Mouse (Mus musculus) limb, embryonic 11.5 days (tissue): Measurements from ENCODE around the gene Mrpl17. TPM values are rescaled to one million over a fixed set of nuclear protein-coding genes. Genes with fewer than 3 reads are reported as not detected.
A peak's percentile ranks its signal among the peaks of the same experiment; 100 is the strongest.

Experiments
- ATAC-seq: fragments of 200-750 bp; cut with Nextera tagmentation; 2 replicates; pipeline ENCODE4 v1.8.0; 2017; ENCODE audit warnings: low read depth; ENCODE audit not compliant: insufficient number of reproducible peaks, low FRiP score, low TSS enrichment
- DNase-seq: peaks from one replicate; pipeline ENCODE4 v3.0.0-alpha.2; 2015; ENCODE audit warnings: low spot score
- H3K27ac ChIP-seq: fragments of 300-500 bp; sonication (generic); replicated peaks from 2 replicates; pipeline ENCODE4 v1.5.1; 2014; ENCODE audit warnings: low read depth, mild to moderate bottlenecking, low read length
- H3K27me3 ChIP-seq: fragments of 300-500 bp; sonication (generic); 2 replicates; pipeline ENCODE4 v1.6.1; 2014; ENCODE audit warnings: mild to moderate bottlenecking, low read length, mixed read lengths; ENCODE audit not compliant: control insufficient read depth, insufficient read depth
- H3K36me3 ChIP-seq: fragments of 300-500 bp; sonication (generic); 2 replicates; pipeline ENCODE4 v1.6.1; 2014; ENCODE audit warnings: mild to moderate bottlenecking, low read length, moderate library complexity, mixed read lengths; ENCODE audit not compliant: control insufficient read depth, insufficient read depth
- H3K4me1 ChIP-seq: fragments of 300-500 bp; sonication (generic); 2 replicates; pipeline ENCODE4 v1.6.1; 2014; ENCODE audit warnings: low read length, mixed read lengths; ENCODE audit not compliant: control insufficient read depth, insufficient read depth
- H3K4me2 ChIP-seq: fragments of 300-500 bp; sonication (generic); 2 replicates; pipeline ENCODE4 v1.6.1; 2014; ENCODE audit warnings: low read depth, mild to moderate bottlenecking, moderate library complexity; ENCODE audit not compliant: severe bottlenecking
- H3K4me3 ChIP-seq: fragments of 300-500 bp; sonication (generic); 2 replicates; pipeline ENCODE4 v1.5.1; 2014; ENCODE audit warnings: low read depth, low read length
- H3K9ac ChIP-seq: fragments of 300-500 bp; sonication (generic); 2 replicates; pipeline ENCODE4 v1.6.1; 2014; ENCODE audit warnings: mild to moderate bottlenecking, low read length
- H3K9me3 ChIP-seq: fragments of 300-500 bp; sonication (generic); 2 replicates; pipeline ENCODE4 v1.6.1; 2016; ENCODE audit warnings: low read length; ENCODE audit not compliant: control insufficient read depth
- WGBS: fragments of 180-500 bp; shearing (Covaris S2); extraction: QIAGEN DNeasy Blood & Tissue Kit; methylation state at CpG from one replicate; pipeline ENCODE4 v1.1.7; 2014; 5-methylcytosine and 5-hydroxymethylcytosine counted together
- polyA plus RNA-seq: library from polyadenylated mRNA; unstranded; fragments of >200 nt; fragmentation: Nextera tagmentation; extraction: Ambion mirVana; gene quantifications from 2 replicates; pipeline ENCODE4 v1.2.1, GENCODE M21; 2014

Gene Mrpl17
- polyA plus RNA-seq, 1 experiment from 2014 or later = 319 TPM

- DNase-seq (no peak), ATAC-seq (no peak)
- Histone ChIP-seq H3K36me3 (no peaks in the 10 kb centered on the region), H3K27me3 (no peaks in the 10 kb centered on the region), H3K4me2 (no peak overlapping the region), H3K4me3 (no peak overlapping the region), H3K9ac (no peak overlapping the region), H3K9me3 (no peaks in the 10 kb centered on the region), H3K4me1 (no peaks in the 10 kb centered on the region), H3K27ac (no peak overlapping the region)
- WGBS = 28% methylated on average over 7 of the region's 7 CpGs
These were observed 15.0 kb downstream of the Mrpl17 start for GRCm38 (mm10) chr7:105795759-105796366.

DNA sequence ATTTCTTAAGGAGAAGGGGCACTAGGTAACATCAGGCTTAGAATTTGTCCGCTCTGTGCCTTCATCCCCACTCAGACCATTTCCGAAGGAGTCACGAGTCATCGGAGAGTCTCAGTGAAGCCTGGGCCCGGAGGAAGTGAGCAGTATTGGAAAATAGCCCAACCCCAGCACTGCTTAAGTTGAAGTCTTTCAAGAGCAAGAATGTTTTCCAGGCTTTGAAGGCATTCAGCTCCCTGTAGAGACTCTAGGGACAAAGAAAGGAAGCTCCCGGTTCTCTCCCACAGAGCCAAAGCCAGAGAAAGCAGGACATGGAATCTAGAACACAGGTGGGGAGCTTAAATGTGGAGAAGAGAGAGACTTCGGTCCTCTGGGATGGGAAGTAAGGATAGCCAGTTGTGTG lies 17.2 kb downstream of the Mrpl17 start:
- DNase-seq = no peak
- Histone ChIP-seq H3K9ac (no peak overlapping the region), H3K4me2 (no peak overlapping the region), H3K36me3 (no peaks in the 10 kb centered on the region), H3K9me3 (no peaks in the 10 kb centered on the region), H3K27ac (no peak overlapping the region), H3K27me3 (no peaks in the 10 kb centered on the region), H3K4me3 (no peak overlapping the region), H3K4me1 (no peaks in the 10 kb centered on the region)
- 85% methylated on average over 7 of the region's 7 CpGs for WGBS
- ATAC-seq = no peak

GRCm38 (mm10) chr7:105791147-105791546 lies 19.8 kb downstream of the Mrpl17 start:
- no peaks in the 10 kb centered on the region for H3K36me3 ChIP-seq
- H3K4me1 ChIP-seq = peaks cover 4% of the 10 kb centered on the region; the same call in 1 of the 2 replicates
- WGBS = 81% methylated on average over 1 of the region's 1 CpGs
- DNase-seq (no peak), ATAC-seq (no peak)
- H3K9me3 ChIP-seq = no peaks in the 10 kb centered on the region
- no peak overlapping the region for H3K9ac ChIP-seq
- no peaks in the 10 kb centered on the region for H3K27me3 ChIP-seq
- no peak overlapping the region for H3K4me2 ChIP-seq
- no peak overlapping the region for H3K27ac ChIP-seq
- H3K4me3 ChIP-seq = no peak overlapping the region

GRCm38 (mm10) chr7:105787285-105788140 lies 23.4 kb downstream of the Mrpl17 start, which contains the start of gene Dchs1:
Gene Dchs1, minus strand, starts transcription at chr7:105787654.
- DNase-seq = peak; percentile 72
- ATAC-seq = peak; percentile 74
- H3K4me1 ChIP-seq = peaks cover 20% of the 10 kb centered on the region

DNA sequence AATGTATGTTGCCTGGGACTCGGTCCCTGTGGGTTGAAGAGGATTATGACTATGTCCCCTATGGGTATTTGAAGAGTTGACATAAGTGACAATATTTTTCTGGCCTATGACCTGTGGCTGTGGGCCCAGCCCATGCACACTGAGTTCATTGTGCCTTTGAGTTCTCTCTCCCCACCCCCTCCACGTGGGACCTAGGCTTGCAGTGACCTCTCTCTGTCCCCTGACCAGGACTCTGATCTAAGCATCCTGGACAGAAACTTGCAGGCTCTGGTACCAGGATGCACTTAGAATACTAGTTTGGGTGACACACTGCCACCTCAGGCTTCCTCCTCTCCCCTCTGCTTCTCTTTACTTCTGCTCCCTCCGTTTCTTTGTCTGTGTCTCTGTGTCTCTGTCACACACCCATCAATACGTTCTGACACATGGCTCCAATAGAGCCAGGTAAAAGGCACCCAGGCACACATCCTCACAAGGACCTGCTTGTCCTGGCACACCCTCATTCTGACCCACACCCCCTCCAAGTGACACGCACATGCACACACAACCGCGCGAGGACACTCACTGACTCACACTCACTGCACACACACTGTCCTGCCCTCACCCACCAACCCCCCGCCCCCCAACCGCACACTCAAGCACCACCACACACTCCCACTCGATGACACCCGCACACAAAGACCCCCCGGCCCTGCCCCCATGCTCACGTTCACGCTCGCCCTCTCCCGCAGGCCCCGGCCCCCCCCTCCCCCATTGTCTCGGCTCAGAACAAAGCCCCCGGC lies 24.2 kb downstream of the Mrpl17 start:
- peak overlapping the region; percentile 76 for H3K27ac ChIP-seq
- no peaks in the 10 kb centered on the region; the same call in 1 of the 2 replicates for H3K36me3 ChIP-seq
- no peaks in the 10 kb centered on the region for H3K9me3 ChIP-seq
- H3K9ac ChIP-seq = peak overlapping the region; percentile 93
- ATAC-seq (peak; percentile 71), DNase-seq (peak; percentile 38)
- H3K4me2 ChIP-seq = peak overlapping the region; percentile 70
- peak overlapping the region; percentile 76 for H3K4me3 ChIP-seq
- H3K27me3 ChIP-seq = no peaks in the 10 kb centered on the region
- peaks cover 20% of the 10 kb centered on the region for H3K4me1 ChIP-seq
- 5% methylated on average over 20 of the region's 20 CpGs for WGBS

More at GRCm38 (mm10) chr7:105787285-105788140, 23.4 kb downstream of the Mrpl17 start, which contains the start of gene Dchs1:
- H3K4me2 ChIP-seq = peak within 1 kb of the TSS; percentile 70
- peak within 1 kb of the TSS; percentile 76 for H3K27ac ChIP-seq
- H3K9ac ChIP-seq = peak within 1 kb of the TSS; percentile 93
- no peaks in the 10 kb centered on the region for H3K9me3 ChIP-seq
- H3K4me3 ChIP-seq = peak within 1 kb of the TSS; percentile 76
- no peaks in the 10 kb centered on the region for H3K27me3 ChIP-seq
- no peaks in the 10 kb centered on the region; the same call in 1 of the 2 replicates for H3K36me3 ChIP-seq
- under 1% methylated on average over 59 of the region's 97 CpGs for WGBS

DNA sequence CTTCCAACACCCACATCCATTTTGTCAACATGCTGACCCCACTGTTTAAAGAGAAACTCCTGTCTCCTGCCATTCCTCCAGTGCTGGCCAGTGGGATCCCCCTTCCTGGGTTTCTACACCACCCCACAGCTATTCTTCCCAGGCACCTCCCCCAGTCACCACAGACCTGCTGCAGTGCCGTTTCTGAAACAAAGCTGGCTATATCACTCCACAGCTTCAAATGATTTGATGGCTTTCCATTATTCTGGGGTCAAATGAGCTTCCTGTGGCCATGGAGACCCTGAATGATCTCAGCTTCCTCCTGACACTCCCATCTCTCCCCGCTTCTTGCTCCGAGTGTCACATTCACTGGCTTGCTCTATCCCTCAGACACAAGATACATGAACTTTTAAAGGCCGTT lies 26.3 kb downstream of the Mrpl17 start:
- H3K9ac ChIP-seq = no peak overlapping the region
- H3K9me3 ChIP-seq = no peaks in the 10 kb centered on the region
- peak overlapping the region; percentile 15; the same call in 1 of the 2 replicates for H3K4me2 ChIP-seq
- peak; percentile 20 for DNase-seq
- no peaks in the 10 kb centered on the region; the same call in 1 of the 2 replicates for H3K36me3 ChIP-seq
- no peak overlapping the region for H3K27ac ChIP-seq
- no peak for ATAC-seq
- H3K4me3 ChIP-seq = peak overlapping the region; percentile 7; the same call in 1 of the 2 replicates
- H3K4me1 ChIP-seq = peaks cover 20% of the 10 kb centered on the region
- 45% methylated on average over 4 of the region's 4 CpGs for WGBS
- H3K27me3 ChIP-seq = no peaks in the 10 kb centered on the region

GRCm38 (mm10) chr7:105783861-105784260 lies 27.0 kb downstream of the Mrpl17 start:
- Histone ChIP-seq H3K4me2 (no peak overlapping the region), H3K27ac (no peak overlapping the region), H3K9me3 (no peaks in the 10 kb centered on the region), H3K9ac (no peak overlapping the region), H3K36me3 (no peaks in the 10 kb centered on the region; the same call in 1 of the 2 replicates), H3K27me3 (no peaks in the 10 kb centered on the region), H3K4me3 (no peak overlapping the region), H3K4me1 (peaks cover 26% of the 10 kb centered on the region)
- DNase-seq (no peak), ATAC-seq (no peak)
- WGBS = 52% methylated on average over 4 of the region's 4 CpGs
